Mouse (Mus musculus): Measurements from ENCODE around the gene Kremen1. TPM values are rescaled to one million over a fixed set of nuclear protein-coding genes. Genes with fewer than 3 reads are reported as not detected.

Kremen1 gene
- polyA plus RNA-seq, 1 experiment from 2014 or later = 18.1 TPM

DNA sequence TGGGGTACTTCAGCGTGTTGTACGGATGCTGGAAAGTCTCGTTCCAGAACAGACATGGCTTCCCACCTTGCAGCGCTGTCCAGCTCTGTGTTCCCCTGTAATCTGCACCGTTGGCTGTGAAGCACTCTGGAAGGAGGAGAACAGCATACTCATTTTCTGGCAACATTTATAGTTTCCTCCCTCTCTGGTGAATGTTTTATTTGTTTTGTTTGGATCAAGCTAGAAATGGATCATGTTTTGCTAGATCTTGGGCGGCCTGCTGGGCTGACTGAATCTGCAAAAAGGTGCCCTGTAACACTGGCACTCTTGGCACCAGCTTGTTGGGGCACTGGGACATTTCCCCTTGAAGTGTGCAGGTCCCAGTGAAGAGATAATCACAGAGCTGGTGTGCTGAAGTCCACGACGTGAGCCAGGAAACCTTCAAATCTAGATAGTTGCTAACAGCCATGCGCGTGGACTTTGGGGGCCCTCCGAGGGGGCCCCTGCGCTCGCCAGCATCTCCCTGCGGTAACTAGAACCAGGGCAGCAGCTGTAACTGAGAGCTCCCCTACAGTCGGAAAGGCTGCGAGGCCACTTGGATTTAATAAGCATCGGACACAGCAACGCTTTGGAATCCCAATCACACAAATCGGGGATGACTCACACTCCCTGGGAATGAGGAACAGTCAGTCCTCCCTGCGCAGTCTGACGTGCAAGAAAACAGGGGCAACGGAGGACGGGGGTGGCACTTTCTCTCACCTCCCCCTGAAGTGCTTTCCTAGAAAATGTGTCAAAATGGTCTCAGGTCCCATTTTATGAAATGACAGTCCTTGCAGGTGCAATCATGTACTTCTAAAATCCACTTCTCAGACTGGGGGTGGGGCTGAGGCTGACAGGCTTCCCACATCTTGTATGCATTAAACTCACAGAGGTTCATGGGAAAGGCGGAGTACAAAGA, 17.3 kb downstream of the Kremen1 start:
- WGBS = 37% methylated on average over 24 of the region's 24 CpGs
- Histone ChIP-seq H3K4me2 (peak overlapping the region; percentile 34), H3K27ac (peak overlapping the region; percentile 82), H3K4me3 (no peak overlapping the region), H3K4me1 (peaks cover 52% of the 10 kb centered on the region), H3K36me3 (peaks cover 5% of the 10 kb centered on the region; the same call in 1 of the 2 replicates), H3K9ac (no peak overlapping the region), H3K9me3 (no peaks in the 10 kb centered on the region), H3K27me3 (no peaks in the 10 kb centered on the region)
- no peak for ATAC-seq (ENCODE audit: borderline replicate concordance, extremely low read depth, low FRiP score, low TSS enrichment)

DNA sequence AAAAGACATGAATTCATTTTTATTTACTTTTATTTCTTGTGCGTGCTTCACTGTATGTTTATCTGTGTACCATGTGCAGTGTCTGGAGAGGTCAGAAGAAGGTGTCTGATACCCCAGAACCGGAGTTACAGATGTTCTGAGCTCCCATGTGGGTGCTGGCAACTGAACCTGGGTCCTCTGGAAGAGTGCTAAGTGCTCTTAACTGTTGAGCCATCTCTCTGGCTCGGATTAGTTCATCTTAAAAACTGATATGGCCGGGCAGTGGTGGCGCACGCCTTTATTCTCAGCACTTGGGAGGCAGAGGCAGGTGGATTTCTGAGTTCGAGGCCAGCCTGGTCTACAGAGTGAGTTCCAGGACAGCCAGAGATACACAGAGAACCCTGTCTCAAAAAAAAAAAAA, 18.1 kb downstream of the Kremen1 start:
- no peaks in the 10 kb centered on the region for H3K27me3 ChIP-seq
- no peak overlapping the region for H3K9ac ChIP-seq
- H3K4me2 ChIP-seq = no peak overlapping the region
- no peak overlapping the region for H3K4me3 ChIP-seq
- no peaks in the 10 kb centered on the region for H3K9me3 ChIP-seq
- peak overlapping the region; percentile 82; the same call in 1 of the 2 replicates for H3K27ac ChIP-seq
- no peak for ATAC-seq (ENCODE audit: borderline replicate concordance, extremely low read depth, low FRiP score, low TSS enrichment)
- peaks cover 5% of the 10 kb centered on the region; the same call in 1 of the 2 replicates for H3K36me3 ChIP-seq
- WGBS = 91% methylated on average over 7 of the region's 7 CpGs
- H3K4me1 ChIP-seq = peaks cover 57% of the 10 kb centered on the region

DNA sequence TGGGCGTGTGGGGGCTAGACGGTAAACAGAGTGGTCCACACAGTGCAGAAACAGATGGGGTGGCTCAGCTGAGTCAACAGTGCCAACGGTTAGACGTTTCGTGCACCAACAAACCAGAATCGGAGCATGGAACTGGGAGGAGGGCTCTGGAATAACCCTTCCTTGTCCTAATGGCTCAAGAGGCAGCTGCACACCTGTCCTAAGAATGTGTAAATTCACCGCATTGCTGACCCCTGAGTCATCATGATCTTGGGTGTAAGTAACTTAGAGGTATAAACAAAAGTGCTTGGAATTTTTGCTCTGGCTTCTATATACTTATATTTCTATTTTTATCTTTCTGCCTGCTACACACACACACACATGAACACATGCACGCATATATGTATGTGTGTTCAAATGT, 19.2 kb downstream of the Kremen1 start:
- Histone ChIP-seq H3K27ac (peak overlapping the region; percentile 63), H3K4me2 (no peak overlapping the region), H3K36me3 (peaks cover 11% of the 10 kb centered on the region), H3K4me1 (peaks cover 58% of the 10 kb centered on the region), H3K4me3 (no peak overlapping the region), H3K9ac (no peak overlapping the region), H3K27me3 (no peaks in the 10 kb centered on the region), H3K9me3 (no peaks in the 10 kb centered on the region)
- WGBS = 52% methylated on average over 8 of the region's 8 CpGs
- 0 out of 2 replicates have a peak, but pooled peaks have one; percentile 5 for ATAC-seq (ENCODE audit: borderline replicate concordance, extremely low read depth, low FRiP score, low TSS enrichment)

DNA sequence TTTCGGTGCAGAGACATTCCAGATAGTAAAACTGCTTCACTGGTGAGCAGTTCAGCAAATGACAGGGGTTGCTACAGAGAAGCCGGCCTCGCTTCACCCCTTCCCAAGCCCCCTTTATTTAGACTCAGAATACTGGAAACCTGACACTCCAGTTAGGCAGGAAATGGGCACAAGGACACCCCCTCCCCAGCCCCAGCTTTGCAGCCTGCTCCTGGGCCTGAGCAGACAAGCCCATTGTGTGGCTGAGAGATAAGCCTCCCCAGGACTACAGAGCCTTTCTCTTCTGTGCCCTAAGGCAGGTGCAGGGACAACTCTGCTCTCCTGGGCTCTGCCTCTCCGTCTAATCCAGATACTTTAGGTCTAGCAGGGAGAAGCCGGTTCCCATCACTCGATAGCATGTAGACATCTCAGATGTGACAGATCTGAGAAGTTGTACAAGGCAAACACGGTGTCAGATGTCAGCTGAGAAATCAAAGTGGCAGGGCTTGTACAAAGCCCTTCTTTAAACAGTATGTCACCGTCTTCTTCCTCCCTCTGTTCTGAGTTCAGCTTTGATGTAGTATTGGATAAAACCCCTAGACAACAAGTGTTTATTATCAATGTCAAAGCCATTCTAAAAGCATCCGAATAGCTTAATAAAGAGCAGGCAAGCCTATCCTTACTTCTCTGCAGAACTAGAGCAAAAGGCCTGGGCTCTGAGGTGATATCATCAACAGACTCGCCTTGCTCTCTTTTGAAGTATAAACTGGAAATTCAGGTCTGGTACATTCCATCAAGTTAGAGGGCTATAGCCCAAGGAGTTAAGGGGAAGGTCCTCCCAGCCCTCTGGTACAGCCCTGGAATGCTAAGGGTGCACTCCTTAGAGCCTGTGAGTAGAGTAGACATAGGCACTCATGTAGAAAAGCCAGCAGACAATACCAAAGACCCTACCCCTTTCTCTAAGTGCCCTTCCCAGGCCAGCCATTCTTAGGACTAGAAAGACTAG, 21.4 kb downstream of the Kremen1 start:
- no peak overlapping the region for H3K9ac ChIP-seq
- WGBS = 5% methylated on average over 10 of the region's 10 CpGs
- no peak overlapping the region for H3K4me3 ChIP-seq
- peaks cover 48% of the 10 kb centered on the region for H3K4me1 ChIP-seq
- H3K27me3 ChIP-seq = no peaks in the 10 kb centered on the region
- H3K27ac ChIP-seq = peak overlapping the region; percentile 90
- H3K36me3 ChIP-seq = peaks cover 14% of the 10 kb centered on the region
- H3K9me3 ChIP-seq = no peaks in the 10 kb centered on the region
- ATAC-seq (ENCODE audit: borderline replicate concordance, extremely low read depth, low FRiP score, low TSS enrichment) = peak; percentile 86
- peak overlapping the region; percentile 21 for H3K4me2 ChIP-seq

DNA sequence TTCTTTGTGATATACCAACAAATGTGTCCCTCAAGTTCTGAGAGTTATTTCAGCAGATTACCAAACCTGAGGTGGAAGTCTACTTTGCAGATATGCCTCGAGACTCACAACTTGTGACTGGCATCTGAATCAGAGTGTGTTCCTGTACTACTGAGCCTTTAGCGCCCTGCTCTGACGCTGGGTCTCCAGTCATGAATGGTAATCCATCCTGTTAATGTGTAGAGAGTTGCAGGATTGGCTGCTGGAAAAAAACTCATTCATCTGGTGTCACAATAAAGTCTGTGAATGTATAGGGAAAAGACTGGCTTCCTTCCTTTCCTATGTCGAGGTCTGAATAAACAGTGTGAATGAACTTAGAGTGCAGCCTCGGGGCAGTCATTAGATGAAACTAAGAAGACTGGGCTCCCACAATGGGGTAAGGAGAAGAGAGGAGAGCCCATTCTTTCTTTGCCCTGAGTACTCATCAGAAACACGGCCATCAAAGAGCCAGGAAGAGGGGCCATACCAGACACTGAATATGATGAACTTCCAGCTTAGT, 41.4 kb downstream of the Kremen1 start:
- H3K4me1 ChIP-seq = peaks cover 14% of the 10 kb centered on the region; the same call in 1 of the 2 replicates
- no peak overlapping the region for H3K4me3 ChIP-seq
- H3K4me2 ChIP-seq = no peak overlapping the region
- H3K27me3 ChIP-seq = no peaks in the 10 kb centered on the region
- H3K36me3 ChIP-seq = no peaks in the 10 kb centered on the region
- H3K27ac ChIP-seq = no peak overlapping the region
- 32% methylated on average over 6 of the region's 6 CpGs for WGBS
- ATAC-seq (ENCODE audit: borderline replicate concordance, extremely low read depth, low FRiP score, low TSS enrichment) = no peak
- no peak overlapping the region for H3K9ac ChIP-seq
- H3K9me3 ChIP-seq = no peaks in the 10 kb centered on the region

DNA sequence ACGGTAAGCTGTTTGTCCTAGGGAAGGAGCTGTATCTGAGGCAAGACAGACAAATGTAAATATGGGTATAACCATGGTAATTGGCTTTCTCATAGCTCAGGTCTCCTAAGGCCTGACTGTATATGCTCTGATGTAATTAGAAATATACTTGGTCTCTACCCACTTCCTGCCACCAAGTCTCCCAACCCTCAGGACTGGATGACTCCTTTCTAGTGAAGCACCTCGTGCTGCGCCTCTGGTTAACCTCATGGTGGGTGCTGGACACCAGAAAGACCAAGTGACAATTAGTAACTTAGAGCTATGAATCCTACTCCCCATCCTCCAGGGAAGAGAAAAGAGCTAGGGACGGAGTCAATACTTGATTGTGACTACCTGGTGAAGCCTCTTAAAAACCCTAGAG, 42.0 kb downstream of the Kremen1 start:
- H3K4me1 ChIP-seq = peaks cover 14% of the 10 kb centered on the region; the same call in 1 of the 2 replicates
- WGBS = 85% methylated on average over 4 of the region's 4 CpGs
- H3K27ac ChIP-seq = no peak overlapping the region
- H3K4me2 ChIP-seq = no peak overlapping the region
- no peaks in the 10 kb centered on the region for H3K27me3 ChIP-seq
- no peaks in the 10 kb centered on the region for H3K9me3 ChIP-seq
- H3K36me3 ChIP-seq = no peaks in the 10 kb centered on the region
- H3K9ac ChIP-seq = no peak overlapping the region
- no peak overlapping the region for H3K4me3 ChIP-seq
- no peak for ATAC-seq (ENCODE audit: borderline replicate concordance, extremely low read depth, low FRiP score, low TSS enrichment)

DNA sequence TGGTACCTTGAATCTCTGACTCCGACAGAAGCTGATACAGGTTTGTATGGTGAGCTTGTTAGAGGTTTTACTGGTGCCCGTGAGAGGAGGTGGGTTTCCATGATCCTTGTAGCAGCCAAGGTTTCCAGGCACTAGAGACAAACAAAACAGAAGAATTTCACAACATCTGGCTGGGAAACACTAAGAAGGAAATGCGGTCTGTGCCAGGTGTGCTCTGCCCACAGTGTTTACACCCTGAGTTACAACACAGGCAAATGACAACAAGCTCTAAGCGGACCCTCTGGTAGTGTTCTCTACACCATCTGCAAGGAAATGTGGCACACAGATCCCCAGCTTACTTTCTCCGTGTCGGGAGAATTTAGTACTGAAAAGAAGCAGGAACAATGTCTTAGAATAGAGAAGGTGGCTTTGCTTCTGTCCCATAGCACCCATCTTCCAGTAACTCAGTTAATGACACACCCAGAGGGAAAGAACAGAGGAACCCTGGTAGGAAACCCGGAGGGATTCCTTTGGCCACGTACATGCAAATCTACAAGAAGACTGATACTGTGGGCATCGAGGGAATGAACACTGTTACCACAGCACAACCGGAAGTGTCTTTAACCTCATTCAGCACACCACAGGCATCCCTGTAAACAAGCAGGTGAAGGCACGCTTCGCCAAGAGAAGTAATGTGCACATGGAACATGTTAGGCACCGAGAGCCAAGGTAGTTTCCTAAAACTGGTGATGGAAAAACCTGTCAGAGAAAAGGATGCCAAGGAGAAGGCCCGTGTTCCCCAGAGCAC, 45.8 kb downstream of the Kremen1 start:
- ATAC-seq (ENCODE audit: borderline replicate concordance, extremely low read depth, low FRiP score, low TSS enrichment) = no peak
- Histone ChIP-seq H3K9ac (no peak overlapping the region), H3K4me2 (no peak overlapping the region), H3K4me1 (peaks cover 13% of the 10 kb centered on the region; the same call in 1 of the 2 replicates), H3K36me3 (peaks cover 6% of the 10 kb centered on the region; the same call in 1 of the 2 replicates), H3K9me3 (no peaks in the 10 kb centered on the region), H3K27ac (no peak overlapping the region), H3K4me3 (no peak overlapping the region), H3K27me3 (no peaks in the 10 kb centered on the region)
- WGBS = 80% methylated on average over 14 of the region's 14 CpGs

DNA sequence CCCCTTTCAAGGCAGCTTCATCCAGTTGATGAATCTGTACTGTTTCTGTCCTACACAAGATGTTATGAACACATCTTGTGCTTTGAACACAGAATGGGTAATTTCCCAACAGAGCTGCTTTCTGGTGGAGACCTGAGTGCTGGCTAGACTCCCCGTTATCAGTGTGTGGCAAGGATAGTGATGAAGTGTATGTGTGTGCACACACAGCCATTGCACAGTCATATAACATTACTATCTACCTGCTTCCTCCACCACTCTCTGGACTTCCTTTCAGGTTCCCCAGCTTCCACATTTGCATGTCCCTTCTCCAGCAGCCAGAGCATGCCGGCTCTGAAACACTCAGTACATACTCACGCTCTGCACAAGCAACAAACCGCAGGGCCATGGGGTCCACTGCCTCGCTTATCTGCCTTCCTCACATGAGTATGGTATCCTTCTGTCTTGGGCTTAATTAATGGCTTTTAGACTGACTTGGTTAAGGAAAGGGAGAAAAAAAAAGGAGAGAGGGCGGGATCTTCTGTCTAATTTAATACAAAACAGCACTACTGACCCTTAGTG, 46.8 kb downstream of the Kremen1 start:
- H3K9me3 ChIP-seq = no peaks in the 10 kb centered on the region
- no peak overlapping the region for H3K27ac ChIP-seq
- no peaks in the 10 kb centered on the region for H3K27me3 ChIP-seq
- 0 out of 2 replicates have a peak, but pooled peaks cover 4% of the 10 kb centered on the region for H3K4me1 ChIP-seq
- H3K4me3 ChIP-seq = no peak overlapping the region
- WGBS = 71% methylated on average over 6 of the region's 6 CpGs
- H3K36me3 ChIP-seq = peaks cover 8% of the 10 kb centered on the region
- ATAC-seq (ENCODE audit: borderline replicate concordance, extremely low read depth, low FRiP score, low TSS enrichment) = no peak
- H3K4me2 ChIP-seq = no peak overlapping the region
- no peak overlapping the region for H3K9ac ChIP-seq

DNA sequence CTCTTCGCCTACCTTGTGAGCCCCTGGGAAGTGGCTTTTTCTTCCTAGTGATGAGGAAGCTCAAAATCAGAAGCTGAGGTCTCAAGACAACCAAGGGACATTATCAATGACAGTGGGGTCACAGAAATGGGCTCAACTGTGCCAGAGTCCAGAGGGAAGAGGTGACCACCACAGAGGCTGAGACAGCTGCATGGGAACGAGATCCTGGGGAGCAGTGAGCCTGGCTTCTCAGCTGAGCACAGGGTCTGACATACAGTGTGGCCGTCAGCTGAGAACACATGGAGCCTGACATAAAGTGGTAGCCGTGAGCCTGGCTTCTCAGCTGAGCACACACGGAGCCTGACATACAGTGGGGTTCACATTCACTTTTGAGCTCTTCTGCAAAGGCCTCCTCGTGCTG, 58.3 kb downstream of the Kremen1 start:
- Histone ChIP-seq H3K9me3 (no peaks in the 10 kb centered on the region), H3K4me1 (no peaks in the 10 kb centered on the region)

DNA sequence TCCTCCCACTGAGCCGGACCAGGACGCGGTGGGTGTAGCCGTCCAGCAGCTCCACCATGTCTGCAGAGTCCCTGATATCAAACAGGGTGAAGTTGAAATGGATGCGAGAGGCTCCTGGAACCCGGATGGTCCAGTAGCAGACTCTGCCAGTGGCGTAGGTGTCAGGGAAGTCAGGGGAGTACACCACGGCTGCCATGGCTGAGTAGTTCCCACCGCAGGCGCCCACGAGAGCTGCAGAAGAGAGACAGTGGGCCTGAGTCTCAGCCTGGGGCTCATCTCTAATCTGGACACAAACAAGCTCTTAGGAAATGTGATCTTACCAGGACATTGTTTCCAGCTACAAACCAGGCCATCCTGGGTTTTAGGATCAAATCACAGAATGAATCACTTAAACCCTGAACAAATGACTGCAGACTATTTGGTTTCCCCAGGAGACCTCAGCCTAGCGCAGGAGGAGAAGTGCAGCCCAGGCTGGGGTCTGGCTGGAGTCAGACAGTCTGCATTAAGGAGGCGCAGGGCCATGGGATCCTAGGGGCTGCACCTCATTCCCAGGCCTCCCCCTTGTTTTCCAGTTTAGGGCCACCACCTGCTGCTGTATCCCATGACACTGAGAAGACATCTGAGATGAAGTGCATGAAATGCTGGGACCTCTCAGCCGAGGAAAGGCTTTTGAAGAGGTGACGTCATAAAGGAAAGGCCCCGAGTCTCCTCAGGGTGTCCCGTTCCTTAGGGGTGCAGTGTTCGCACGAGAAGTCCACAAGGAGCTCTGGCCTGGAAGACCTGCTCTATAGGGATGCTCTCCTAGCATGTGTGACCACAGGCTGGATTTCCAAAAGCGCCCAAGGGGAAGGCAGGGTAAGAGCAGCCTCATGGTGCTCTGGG, 59.3 kb downstream of the Kremen1 start:
- Histone ChIP-seq H3K9me3 (no peaks in the 10 kb centered on the region), H3K36me3 (peaks cover 7% of the 10 kb centered on the region; the same call in 1 of the 2 replicates), H3K4me2 (no peak overlapping the region), H3K27me3 (no peaks in the 10 kb centered on the region), H3K4me1 (no peaks in the 10 kb centered on the region), H3K27ac (no peak overlapping the region), H3K4me3 (no peak overlapping the region), H3K9ac (no peak overlapping the region)
- ATAC-seq (ENCODE audit: borderline replicate concordance, extremely low read depth, low FRiP score, low TSS enrichment) = no peak
- WGBS = 84% methylated on average over 20 of the region's 20 CpGs

More for the DNA sequence above, 58.3 kb downstream of the Kremen1 start:
- 74% methylated on average over 6 of the region's 6 CpGs for WGBS
- H3K36me3 ChIP-seq = peaks cover 8% of the 10 kb centered on the region; the same call in 1 of the 2 replicates
- H3K4me3 ChIP-seq = no peak overlapping the region
- H3K27me3 ChIP-seq = no peaks in the 10 kb centered on the region
- no peak overlapping the region for H3K4me2 ChIP-seq
- H3K27ac ChIP-seq = no peak overlapping the region
- no peak overlapping the region for H3K9ac ChIP-seq
- ATAC-seq (ENCODE audit: borderline replicate concordance, extremely low read depth, low FRiP score, low TSS enrichment) = no peak
